Mouse (Mus musculus): ENCODE results near the gene Mnd1.

The Mnd1 gene

GRCm38 (mm10) chr3:84086921-84087320, 68.7 kb downstream of the Mnd1 start:
- DNase-seq: no peak

GRCm38 (mm10) chr3:84086337-84086736, 69.2 kb downstream of the Mnd1 start:
- no peak for DNase-seq

- no peak for DNase-seq
Observed at GRCm38 (mm10) chr3:84085429-84085828, 70.2 kb downstream of the Mnd1 start.

- no peak for DNase-seq
Observed at GRCm38 (mm10) chr3:84081208-84081722, 74.3 kb downstream of the Mnd1 start.

GRCm38 (mm10) chr3:84080074-84080473, 75.5 kb downstream of the Mnd1 start:
- DNase-seq: no peak

GRCm38 (mm10) chr3:84077505-84077904, 78.1 kb downstream of the Mnd1 start:
- DNase-seq: no peak

DNA sequence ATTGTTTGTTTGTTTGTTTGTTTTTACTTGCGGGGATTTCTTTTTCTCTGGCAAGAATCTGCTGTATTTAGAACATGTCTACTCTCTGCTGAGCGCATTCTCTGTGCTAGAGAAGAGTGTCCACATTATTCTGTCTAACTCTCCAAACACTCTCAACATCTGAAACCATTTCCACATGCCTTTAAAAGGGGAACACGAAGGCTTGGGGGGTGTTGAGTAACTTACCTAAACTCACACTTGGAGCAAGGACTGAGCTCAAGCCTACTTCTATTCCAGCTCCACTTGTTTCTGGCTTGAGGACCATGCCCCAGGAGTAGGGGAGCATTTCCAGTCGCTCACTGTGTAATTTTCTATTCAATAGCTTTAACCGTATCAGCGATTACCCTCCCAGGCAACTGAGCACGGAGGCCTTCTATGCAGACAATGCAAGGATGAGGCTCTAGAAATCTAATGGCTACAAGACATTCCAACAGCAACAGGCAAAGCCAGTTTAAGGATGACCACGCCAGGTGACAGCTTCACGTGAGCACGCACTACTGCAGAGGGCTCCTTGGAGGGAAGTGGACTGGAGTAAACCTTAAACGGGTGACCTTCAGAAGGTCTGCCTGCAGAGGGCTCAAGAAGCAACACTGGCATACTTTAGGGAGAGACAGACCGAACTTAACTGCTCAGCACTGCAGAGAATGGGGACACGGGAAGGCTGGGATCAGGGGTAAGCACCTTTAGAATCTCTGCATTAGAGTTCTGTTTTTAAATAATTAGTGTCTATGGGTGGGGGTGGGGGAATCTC, 78.8 kb downstream of the Mnd1 start:
- DNase-seq: no peak

- DNase-seq: no peak
Observed at GRCm38 (mm10) chr3:84075516-84075915, 80.1 kb downstream of the Mnd1 start.

GRCm38 (mm10) chr3:84074777-84075176, 80.8 kb downstream of the Mnd1 start:
- no peak for DNase-seq

DNA sequence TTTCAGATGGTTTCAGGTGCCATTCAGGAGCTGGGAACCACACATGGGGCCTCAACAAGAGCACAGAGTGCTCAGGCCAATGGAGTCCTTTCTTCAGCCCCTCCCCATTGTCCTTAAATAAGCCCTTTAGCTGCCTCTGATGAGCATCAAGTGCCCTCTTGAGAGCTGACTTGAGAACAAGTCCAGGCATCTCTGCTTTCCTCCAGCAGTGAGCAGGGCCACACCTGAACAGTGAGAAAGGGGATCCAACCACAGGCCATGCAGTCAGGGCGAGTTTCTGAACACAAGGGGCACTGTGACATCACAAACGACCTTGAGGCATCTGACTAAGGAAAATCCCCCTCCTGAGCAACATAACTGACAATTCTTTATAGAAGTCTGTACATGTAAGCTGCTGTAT, 83.9 kb downstream of the Mnd1 start:
- DNase-seq: no peak

DNA sequence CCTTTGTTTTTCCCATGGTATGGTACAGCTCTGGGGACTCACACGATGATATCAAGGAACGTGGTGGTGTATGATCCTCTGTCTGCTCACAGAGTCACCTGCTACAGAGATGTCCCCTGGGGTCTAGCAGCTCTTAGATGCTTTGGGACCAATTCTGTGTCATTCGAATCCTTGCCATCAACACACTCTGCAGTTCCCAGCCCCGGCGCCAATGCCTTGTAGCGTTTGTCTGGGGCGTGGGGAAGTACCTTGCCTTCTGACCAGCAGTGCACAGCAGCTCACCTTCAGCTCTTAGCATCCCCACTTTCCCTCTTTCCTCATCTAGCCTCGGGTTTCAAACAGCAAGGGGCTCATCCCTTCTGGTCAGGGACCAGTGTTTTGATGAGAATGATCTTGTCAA, 84.8 kb downstream of the Mnd1 start:
- DNase-seq: no peak

DNA sequence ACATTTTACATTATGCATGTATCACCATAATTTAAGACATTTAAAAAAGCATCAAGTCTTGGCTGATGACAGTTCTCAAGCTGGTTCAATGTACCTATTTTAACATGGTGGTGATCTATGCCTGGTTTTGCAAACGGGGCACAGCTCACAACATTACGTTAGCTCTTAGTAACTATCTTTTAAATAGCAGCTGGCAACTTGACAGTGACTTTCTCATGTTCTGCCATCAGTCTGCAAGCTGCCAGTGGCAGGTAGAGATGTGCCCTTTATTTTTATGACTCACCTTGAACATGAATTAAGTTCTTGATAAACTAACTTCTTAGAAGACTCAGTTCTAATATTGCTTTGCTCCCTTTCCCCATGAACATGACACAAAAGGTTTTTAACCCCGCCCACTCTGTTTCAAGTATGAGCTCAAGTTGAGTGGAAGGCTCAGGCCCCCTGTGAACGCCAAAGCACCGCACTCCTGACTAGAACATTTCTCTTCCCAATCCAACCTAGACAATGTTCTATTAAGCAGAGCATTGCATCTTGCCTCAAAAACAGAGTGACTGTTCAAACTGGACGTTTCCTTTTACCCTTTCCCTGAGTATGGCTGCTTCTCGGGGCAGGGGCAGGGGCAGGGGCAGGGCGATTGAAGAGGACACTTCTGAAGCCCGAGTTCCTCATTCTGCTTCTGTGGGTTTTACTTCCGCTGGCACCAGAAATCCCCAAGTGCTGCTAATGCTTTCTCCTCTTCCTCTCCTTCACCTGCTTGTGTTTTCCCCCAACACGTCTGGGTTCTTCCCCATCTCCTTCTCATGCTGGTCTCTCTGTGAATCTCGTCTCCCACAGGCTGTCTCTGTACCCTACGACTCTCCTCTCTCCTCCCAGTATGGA, 86.5 kb downstream of the Mnd1 start:
- DNase-seq: no peak

DNA sequence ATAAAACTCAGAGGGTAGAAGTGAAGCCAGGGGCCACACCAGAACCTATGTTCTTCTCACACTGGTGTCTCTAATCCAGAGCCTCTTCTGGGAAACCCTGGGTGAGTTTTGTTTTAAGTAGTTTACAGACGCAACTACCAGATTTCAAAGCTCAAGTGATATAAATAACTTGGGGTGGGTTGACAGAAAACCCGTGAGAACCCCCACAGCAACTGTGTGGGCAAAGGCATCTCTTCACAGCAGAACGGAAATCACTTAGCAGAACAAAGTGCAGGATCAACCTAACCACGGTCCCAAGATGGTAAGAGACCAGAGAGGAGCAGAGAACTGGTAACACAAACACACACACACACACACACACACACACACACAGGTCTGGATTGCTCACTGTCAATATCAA, 89.8 kb downstream of the Mnd1 start:
- DNase-seq: no peak

GRCm38 (mm10) chr3:84063369-84063914, 92.1 kb downstream of the Mnd1 start:
- DNase-seq: no peak

DNA sequence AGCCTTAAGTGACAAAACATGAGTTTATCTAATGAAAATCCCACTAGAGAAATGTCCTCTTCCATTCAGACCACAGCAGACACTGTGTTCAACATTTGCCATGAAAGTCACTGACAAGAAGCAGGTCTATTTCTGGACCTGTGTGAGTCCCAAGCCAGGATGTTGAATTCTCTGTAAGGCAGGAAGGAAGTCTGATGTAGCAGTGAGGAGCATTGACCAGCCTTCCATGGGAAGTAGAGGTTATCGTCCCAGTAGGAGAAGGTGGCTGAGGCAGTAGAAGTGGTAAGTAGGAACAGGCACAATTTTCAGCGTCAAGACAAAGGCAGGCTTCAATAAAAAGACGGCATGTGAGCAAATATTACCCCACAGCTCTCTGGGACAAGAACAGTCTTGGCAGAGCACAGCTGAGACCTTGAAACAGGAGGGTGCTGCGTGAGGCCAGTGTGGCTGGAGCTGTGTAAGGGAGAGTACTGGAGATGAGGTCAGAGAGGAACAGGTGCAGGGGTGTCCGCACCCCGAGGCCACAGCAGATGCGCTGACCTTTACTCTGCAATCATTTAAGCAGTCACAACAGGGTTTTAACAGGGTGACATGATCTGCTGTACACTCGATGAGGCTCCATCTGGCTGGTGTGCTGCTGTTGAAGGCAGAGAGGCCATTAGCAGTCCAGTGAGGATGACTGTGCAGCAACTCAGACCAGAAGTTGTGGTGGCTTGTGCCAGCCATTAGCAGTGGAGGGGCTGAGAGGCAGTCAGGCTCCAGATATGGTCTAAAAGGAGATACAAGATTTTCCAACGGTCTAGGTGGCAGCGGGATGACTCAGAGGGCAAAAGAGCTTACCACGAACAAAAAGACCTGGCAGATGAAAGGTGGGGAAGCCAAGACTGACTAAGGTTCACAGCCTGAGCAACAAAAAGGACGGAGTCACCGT, 93.8 kb downstream of the Mnd1 start:
- no peak for DNase-seq

DNA sequence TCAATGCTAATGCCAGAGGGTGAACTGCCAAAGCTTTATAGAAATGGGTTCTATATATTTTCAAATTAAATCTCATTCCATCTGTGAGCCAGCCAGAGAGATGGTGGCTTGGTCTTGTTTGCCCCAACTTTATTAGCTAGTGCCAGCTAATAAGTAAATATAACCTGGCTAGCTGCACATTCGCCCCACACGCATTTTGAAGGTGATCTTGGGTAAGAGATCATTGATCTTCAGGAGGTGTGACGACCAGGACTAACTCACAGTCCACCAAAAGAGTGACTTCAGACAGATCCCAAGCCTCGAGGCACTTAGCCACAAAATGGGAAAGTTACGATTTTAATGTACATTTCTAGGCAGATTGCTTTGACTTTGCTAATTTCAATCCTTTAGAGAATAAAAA, 94.6 kb downstream of the Mnd1 start:
- no peak for DNase-seq

DNA sequence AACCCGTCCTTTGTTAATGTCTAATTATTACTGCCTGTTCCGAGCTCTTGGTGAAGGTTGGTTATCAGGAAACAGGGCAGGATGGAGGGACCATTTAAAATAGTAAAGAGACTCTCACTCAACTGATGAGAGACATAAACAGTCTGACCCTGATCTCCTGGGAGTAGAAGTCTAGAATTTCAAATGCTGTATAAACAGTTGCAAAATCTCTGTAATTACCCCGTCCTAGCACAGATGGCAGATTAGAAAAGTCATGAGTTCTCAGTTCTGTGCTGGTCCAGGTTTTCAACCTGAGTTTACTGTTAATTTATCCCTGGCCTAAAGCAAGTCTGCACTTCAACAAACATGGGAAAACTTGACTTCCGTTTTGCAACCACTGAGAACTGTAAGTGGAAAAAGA, 95.5 kb downstream of the Mnd1 start:
- no peak for DNase-seq

DNA sequence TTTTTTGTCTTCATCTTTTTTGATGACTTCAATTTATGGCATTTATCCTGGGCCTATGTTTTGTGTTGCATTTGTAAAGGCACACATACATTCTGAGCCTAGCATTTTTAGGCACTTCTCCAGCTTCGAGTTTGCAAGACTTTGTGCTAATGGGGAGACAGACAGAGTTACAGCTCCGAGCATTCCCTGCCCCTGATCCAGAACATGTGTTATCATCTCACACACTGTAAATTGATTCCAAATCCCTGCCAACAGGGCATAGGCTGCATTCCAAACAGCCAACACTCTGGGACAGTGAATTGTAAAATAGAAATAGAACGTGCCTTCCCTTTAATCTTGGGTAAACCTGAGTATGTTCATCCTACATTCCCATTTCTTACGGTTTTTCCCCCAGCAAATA, 95.9 kb downstream of the Mnd1 start:
- DNase-seq: no peak

GRCm38 (mm10) chr3:84059261-84059660, 96.3 kb downstream of the Mnd1 start:
- no peak for DNase-seq

GRCm38 (mm10) chr3:84048729-84049175, 106.8 kb downstream of the Mnd1 start:
- peak; percentile 68 for DNase-seq

DNA sequence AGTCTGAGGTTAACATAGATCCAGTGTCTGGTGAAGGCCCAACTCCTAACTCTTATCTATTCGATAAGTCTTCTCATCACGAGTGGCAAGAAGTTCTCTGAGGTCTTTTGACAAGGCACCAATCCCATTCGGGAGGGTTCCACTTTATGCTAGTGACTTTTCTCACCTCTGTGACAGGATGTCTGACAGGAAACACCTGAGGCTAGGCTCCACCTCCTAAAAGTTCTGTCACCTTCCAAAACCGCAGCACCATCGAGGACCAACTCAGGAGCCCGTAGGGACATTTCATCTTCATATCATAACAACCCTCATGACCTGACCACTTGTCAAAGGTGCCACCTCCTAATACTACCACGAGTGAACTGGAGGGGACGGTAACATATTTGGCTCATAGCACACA, 109.4 kb downstream of the Mnd1 start:
- DNase-seq: no peak

- DNase-seq: no peak
Observed at GRCm38 (mm10) chr3:84041739-84042138, 113.8 kb downstream of the Mnd1 start.
